Mouse (Mus musculus) intestine, postnatal 0 days (tissue): ENCODE measurements around the gene Wbp11. TPM values are rescaled to one million over a fixed set of nuclear protein-coding genes. Genes with fewer than 3 reads are reported as not detected.

Experiments used
- ATAC-seq: fragments of 200-750 bp; cut with Nextera tagmentation; 2 replicates; pipeline ENCODE4 v1.8.0; 2017; ENCODE audit warnings: mild to moderate bottlenecking, moderate TSS enrichment, moderate library complexity
- H3K27ac ChIP-seq: fragments of 300-500 bp; sonication (generic); 2 replicates; pipeline ENCODE4 v1.5.1; 2014; ENCODE audit warnings: mild to moderate bottlenecking, low read depth, low read length, moderate library complexity
- H3K27me3 ChIP-seq: fragments of 300-500 bp; sonication (generic); replicated peaks from 2 replicates; pipeline ENCODE4 v1.6.1; 2014; ENCODE audit warnings: low read length, mixed read lengths; ENCODE audit not compliant: control insufficient read depth, insufficient read depth
- H3K36me3 ChIP-seq: fragments of 300-500 bp; sonication (generic); 2 replicates; pipeline ENCODE4 v1.6.1; 2014; ENCODE audit warnings: mild to moderate bottlenecking, moderate library complexity; ENCODE audit not compliant: control insufficient read depth, insufficient read depth
- H3K4me1 ChIP-seq: fragments of 300-500 bp; sonication (generic); replicated peaks from 2 replicates; pipeline ENCODE4 v1.6.1; 2014; ENCODE audit warnings: antibody characterized with exemption, low read length, mixed read lengths; ENCODE audit not compliant: control insufficient read depth, insufficient read depth
- H3K4me2 ChIP-seq: fragments of 300-500 bp; sonication (generic); replicated peaks from 2 replicates; pipeline ENCODE4 v1.6.1; 2014; ENCODE audit warnings: low read depth, mild to moderate bottlenecking, moderate library complexity
- H3K4me3 ChIP-seq: fragments of 300-500 bp; sonication (generic); 2 replicates; pipeline ENCODE4 v1.5.1; 2014; ENCODE audit warnings: low read depth, low read length
- H3K9ac ChIP-seq: fragments of 300-500 bp; sonication (generic); 2 replicates; pipeline ENCODE4 v1.6.1; 2014; ENCODE audit warnings: mild to moderate bottlenecking, low read depth, low read length
- H3K9me3 ChIP-seq: fragments of 300-500 bp; sonication (generic); 2 replicates; pipeline ENCODE4 v1.6.1; 2016; ENCODE audit warnings: mixed run types; ENCODE audit not compliant: control insufficient read depth
- CTCF ChIP-seq: sonication (generic); IDR thresholded peaks from 2 replicates; pipeline ENCODE4 v1.5.1; 2016; ENCODE audit warnings: low read depth, mild to moderate bottlenecking, control low read depth, antibody characterized with exemption, moderate library complexity
- WGBS: fragments of 180-500 bp; shearing (Covaris S2); extraction: QIAGEN DNeasy Blood & Tissue Kit; methylation state at CpG from one replicate; pipeline ENCODE4 v1.1.7; 2014; 5-methylcytosine and 5-hydroxymethylcytosine counted together
- polyA plus RNA-seq: library from polyadenylated mRNA; unstranded; fragments of >200 nt; fragmentation: Nextera tagmentation; extraction: Ambion mirVana; gene quantifications from 2 replicates; pipeline ENCODE4 v1.2.1, GENCODE M21; 2015

The Wbp11 gene
- polyA plus RNA-seq, 1 experiment from 2014 or later: 41.4 TPM

- 69% methylated on average over 6 of the region's 6 CpGs for WGBS
- no peak for ATAC-seq
- Histone ChIP-seq H3K4me3 (no peak overlapping the region), H3K4me2 (no peak overlapping the region), H3K36me3 (no peaks in the 10 kb centered on the region), H3K9me3 (no peaks in the 10 kb centered on the region), H3K27ac (no peak overlapping the region), H3K4me1 (0 out of 2 replicates have a peak, but pooled peaks cover 3% of the 10 kb centered on the region), H3K27me3 (no peaks in the 10 kb centered on the region), H3K9ac (no peak overlapping the region)
- TF ChIP-seq CTCF: no peak
These were observed 32.2 kb downstream of the Wbp11 start for GRCm38 (mm10) chr6:136795850-136796249.

- no peak for ATAC-seq
- no peak for TF ChIP-seq CTCF
These were observed 32.9 kb downstream of the Wbp11 start for GRCm38 (mm10) chr6:136795110-136795509.

DNA sequence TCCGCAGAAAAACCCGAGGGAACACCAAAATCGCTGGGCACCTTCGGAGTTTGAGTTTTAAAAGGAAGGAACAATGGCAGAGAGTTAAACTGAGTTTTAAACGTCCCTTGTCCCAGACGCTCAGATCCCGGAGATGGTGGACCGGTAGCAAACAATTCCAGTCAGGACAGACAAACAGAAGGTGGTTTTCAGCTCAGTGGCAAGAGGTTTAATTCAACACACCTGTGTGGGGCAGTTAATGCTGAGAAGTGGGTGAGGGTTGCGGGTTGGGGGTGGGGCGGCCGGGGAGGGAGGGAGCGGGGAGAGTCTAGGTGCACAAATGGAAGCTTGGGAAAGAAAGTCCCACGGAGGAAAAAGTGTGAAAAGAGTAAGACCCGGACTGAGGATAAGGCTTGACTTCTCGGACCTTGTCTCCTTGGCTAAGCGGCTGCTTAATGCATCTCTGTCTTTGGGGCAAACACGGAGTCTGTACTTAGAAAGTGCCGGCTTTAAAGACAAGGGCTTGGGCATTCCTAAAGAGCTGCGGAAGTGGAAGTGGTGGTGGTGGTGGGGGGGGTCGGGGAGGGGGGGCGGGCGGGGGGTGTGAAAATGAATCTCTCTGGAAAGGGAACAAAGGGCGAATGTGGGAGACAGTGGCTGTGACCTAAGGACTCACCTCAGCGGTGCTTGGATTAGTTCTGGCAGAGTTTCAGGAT is 34.1 kb downstream of the Wbp11 start:
- peak overlapping the region; percentile 26; the same call in 1 of the 2 replicates for H3K9ac ChIP-seq
- 1% methylated on average over 22 of the region's 24 CpGs for WGBS
- peak overlapping the region; percentile 40 for H3K4me3 ChIP-seq
- H3K36me3 ChIP-seq: no peaks in the 10 kb centered on the region
- no peaks in the 10 kb centered on the region for H3K27me3 ChIP-seq
- TF ChIP-seq CTCF: no peak
- ATAC-seq: peak; percentile 55
- H3K4me1 ChIP-seq: 0 out of 2 replicates have a peak, but pooled peaks cover 3% of the 10 kb centered on the region
- no peaks in the 10 kb centered on the region for H3K9me3 ChIP-seq
- H3K4me2 ChIP-seq: peak overlapping the region; percentile 80
- H3K27ac ChIP-seq: no peak overlapping the region

More at GRCm38 (mm10) chr6:136795110-136795509, 32.9 kb downstream of the Wbp11 start:
- H3K4me2 ChIP-seq: no peak overlapping the region
- H3K4me1 ChIP-seq: 0 out of 2 replicates have a peak, but pooled peaks cover 3% of the 10 kb centered on the region
- H3K9ac ChIP-seq: no peak overlapping the region
- WGBS: 70% methylated on average over 1 of the region's 1 CpGs
- no peaks in the 10 kb centered on the region for H3K27me3 ChIP-seq
- H3K36me3 ChIP-seq: no peaks in the 10 kb centered on the region
- no peaks in the 10 kb centered on the region for H3K9me3 ChIP-seq
- H3K27ac ChIP-seq: no peak overlapping the region
- H3K4me3 ChIP-seq: no peak overlapping the region

- no peak overlapping the region for H3K27ac ChIP-seq
- no peaks in the 10 kb centered on the region for H3K9me3 ChIP-seq
- H3K36me3 ChIP-seq: no peaks in the 10 kb centered on the region
- peak overlapping the region; percentile 26; the same call in 1 of the 2 replicates for H3K9ac ChIP-seq
- TF ChIP-seq CTCF: no peak
- ATAC-seq: 0 out of 2 replicates have a peak, but pooled peaks have one; percentile 12
- H3K4me3 ChIP-seq: peak overlapping the region; percentile 40
- 0 out of 2 replicates have a peak, but pooled peaks cover 3% of the 10 kb centered on the region for H3K4me1 ChIP-seq
- no peaks in the 10 kb centered on the region for H3K27me3 ChIP-seq
- H3K4me2 ChIP-seq: peak overlapping the region; percentile 80
- 36% methylated on average over 16 of the region's 16 CpGs for WGBS
These were observed 34.9 kb downstream of the Wbp11 start for GRCm38 (mm10) chr6:136792884-136793758.

GRCm38 (mm10) chr6:136789391-136789971 is 38.6 kb downstream of the Wbp11 start:
- H3K9ac ChIP-seq: no peak overlapping the region
- H3K4me2 ChIP-seq: no peak overlapping the region
- no peaks in the 10 kb centered on the region for H3K9me3 ChIP-seq
- ATAC-seq: peak; percentile 9; the same call in 1 of the 2 replicates
- H3K4me3 ChIP-seq: no peak overlapping the region
- 0 out of 2 replicates have a peak, but pooled peaks cover 3% of the 10 kb centered on the region for H3K4me1 ChIP-seq
- WGBS: 57% methylated on average over 5 of the region's 5 CpGs
- no peak for TF ChIP-seq CTCF
- no peaks in the 10 kb centered on the region for H3K36me3 ChIP-seq
- peak overlapping the region; percentile 54; the same call in 1 of the 2 replicates for H3K27ac ChIP-seq
- H3K27me3 ChIP-seq: no peaks in the 10 kb centered on the region
